Mouse (Mus musculus): ENCODE data around the gene Mtln. TPM values are rescaled to one million over a fixed set of nuclear protein-coding genes. Genes with fewer than 3 reads are reported as not detected.

Gene Mtln
- polyA plus RNA-seq, 1 experiment = 15.2 TPM

DNA sequence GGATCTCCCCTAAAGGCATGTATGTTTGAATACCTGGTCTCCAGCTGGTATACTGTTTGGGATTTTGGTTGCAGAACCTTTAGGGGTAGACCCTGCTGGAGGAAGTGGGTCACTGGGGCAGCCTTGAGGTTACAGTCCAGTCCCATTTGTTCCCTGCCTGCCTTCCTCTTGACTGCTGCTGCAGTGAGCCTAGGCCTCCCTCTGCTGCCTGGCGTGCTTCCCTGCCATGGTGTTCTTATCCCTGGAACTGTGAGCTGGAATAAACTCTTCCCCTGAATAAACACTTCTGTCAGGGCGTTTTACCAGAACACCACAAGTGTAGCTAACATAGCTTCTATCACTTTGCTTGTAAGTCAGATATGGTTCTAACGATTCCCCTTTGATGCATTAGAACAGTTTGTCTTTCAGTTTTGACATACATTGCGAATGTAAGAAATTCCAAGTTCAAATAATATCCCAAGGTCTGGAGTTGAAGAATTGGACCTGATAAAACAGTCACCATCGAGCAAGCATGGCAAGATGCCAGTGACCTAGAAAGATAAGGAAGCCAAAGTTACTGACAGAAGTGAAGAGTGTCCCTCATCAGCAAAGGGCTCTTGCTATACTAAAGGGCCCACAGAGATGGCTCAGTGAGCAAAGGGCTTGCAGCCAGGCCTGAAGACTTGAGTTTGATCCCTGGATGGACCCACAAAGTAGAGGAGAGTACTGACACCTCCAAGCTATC lies 33.0 kb downstream of the Mtln start:
- H3K4me3 ChIP-seq (ENCODE audit: insufficient read depth, low read length) = no peak overlapping the region
- no peaks in the 10 kb centered on the region for H3K4me1 ChIP-seq (ENCODE audit: control insufficient read depth, insufficient read depth, low read length)
- H3K27ac ChIP-seq (ENCODE audit: insufficient read depth, low read length) = no peak overlapping the region
- no peak for TF ChIP-seq POLR2A (IDR thresholded peaks at IDR 0.05; ENCODE audit: low read depth, low read length)
- TF ChIP-seq CTCF (IDR thresholded peaks at IDR 0.05; ENCODE audit: borderline replicate concordance, insufficient read depth, low read length) = no peak

DNA sequence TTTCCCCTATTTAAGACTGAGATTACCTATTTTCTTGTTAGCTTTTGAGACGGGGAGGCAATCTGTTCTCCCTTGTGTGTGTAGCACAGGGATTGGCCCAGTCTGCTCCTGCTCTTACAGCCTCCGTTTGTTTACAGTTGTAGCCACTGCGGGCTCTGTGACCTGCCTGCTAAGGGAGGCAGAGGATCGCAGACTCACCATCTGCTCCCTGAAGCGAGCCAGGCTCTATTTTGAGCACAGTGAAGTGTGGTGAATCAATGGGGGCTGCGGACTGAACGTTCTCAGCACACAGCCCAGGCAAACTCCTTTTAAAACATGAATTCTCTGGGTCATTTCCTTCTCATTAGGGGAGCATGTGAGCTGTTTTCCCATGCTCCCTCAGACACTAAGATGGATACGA lies 35.1 kb downstream of the Mtln start:
- Histone ChIP-seq H3K4me3 (ENCODE audit: insufficient read depth, low read length) (no peak overlapping the region), H3K4me1 (ENCODE audit: control insufficient read depth, insufficient read depth, low read length) (no peaks in the 10 kb centered on the region), H3K27ac (ENCODE audit: insufficient read depth, low read length) (no peak overlapping the region)
- TF ChIP-seq CTCF (IDR thresholded peaks at IDR 0.05; ENCODE audit: borderline replicate concordance, insufficient read depth, low read length) = no peak
- TF ChIP-seq POLR2A (IDR thresholded peaks at IDR 0.05; ENCODE audit: low read depth, low read length) = no peak

DNA sequence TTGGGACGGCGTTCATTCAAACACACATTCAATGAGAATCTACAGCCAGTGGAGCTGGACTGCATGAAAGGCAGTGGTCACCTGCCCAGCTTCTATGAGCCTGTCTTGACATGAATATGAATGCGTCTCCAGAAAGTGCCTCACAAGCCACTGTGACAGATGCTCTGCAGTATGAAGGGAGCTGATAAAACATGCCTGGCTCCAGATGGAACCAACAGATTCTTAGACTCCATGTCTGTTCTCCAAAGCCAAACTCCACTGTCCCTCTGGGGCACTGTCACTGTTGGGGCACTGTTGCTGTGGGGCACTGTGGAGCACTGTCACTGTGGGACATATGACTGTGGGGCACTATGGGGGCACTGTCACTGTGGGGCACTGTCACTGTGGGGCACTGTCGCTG lies 38.2 kb downstream of the Mtln start:
- H3K27ac ChIP-seq (ENCODE audit: insufficient read depth, low read length) = no peak overlapping the region
- H3K4me1 ChIP-seq (ENCODE audit: control insufficient read depth, insufficient read depth, low read length) = no peaks in the 10 kb centered on the region
- TF ChIP-seq CTCF (IDR thresholded peaks at IDR 0.05; ENCODE audit: borderline replicate concordance, insufficient read depth, low read length) (no peak), POLR2A (IDR thresholded peaks at IDR 0.05; ENCODE audit: low read depth, low read length) (no peak)
- H3K4me3 ChIP-seq (ENCODE audit: insufficient read depth, low read length) = no peak overlapping the region

DNA sequence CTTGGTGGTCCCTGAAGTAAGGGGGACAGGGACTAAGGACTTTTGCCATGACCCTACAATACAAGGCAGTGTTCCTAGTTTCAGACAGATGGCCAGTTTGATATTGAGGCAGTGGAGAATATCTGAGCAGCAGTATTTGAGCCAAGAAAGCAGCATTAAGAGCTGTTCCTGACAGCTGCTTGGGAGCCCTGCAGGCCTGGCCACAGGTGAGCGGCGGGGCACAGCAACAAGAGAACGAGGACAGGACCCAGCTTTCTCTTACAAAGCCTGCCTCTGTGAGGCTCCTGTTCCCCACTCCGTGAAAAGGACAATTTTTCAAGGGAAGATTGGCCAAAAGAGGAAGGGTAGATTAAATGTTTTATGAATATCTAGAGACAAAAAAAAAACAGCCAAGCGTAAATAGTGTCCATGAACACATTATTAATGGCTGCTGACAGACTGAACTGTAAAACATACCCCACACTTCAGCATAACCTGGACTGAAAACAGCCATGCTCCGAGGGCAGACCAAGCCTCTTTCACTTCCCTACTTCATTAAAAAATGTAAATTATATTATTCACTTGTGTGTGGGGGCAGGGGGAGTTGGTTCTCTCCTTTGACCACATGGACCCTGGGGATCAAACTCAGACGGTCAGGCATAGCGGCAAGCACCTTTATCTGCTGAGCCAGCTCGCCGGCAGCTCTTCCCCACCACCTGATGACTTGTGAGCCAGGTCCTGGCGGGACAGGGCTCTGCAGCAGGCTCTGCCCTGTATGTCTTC lies 40.3 kb downstream of the Mtln start:
- no peaks in the 10 kb centered on the region for H3K4me1 ChIP-seq (ENCODE audit: control insufficient read depth, insufficient read depth, low read length)
- TF ChIP-seq POLR2A (IDR thresholded peaks at IDR 0.05; ENCODE audit: low read depth, low read length) = no peak
- TF ChIP-seq CTCF (IDR thresholded peaks at IDR 0.05; ENCODE audit: borderline replicate concordance, insufficient read depth, low read length) = no peak
- H3K4me3 ChIP-seq (ENCODE audit: insufficient read depth, low read length) = no peak overlapping the region
- H3K27ac ChIP-seq (ENCODE audit: insufficient read depth, low read length) = no peak overlapping the region

DNA sequence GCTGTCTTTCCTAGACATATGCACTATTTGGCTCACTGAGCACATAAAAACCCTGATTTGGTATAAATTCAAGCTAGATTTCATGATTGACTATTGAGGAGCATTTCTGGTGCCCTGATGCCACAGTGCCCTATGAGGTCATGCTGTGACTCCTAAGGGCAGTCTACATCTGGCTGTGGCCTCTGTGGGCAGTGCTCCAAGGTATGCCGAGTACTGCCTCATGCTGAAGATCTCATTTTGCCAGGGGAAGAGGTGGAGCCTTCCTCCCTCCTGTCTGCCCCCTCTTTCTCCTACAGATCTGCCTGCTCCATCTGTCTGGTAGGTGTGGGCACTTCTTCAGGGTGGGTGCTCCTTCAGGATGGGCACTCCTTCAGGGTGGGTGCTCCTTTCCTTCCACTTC lies 42.9 kb downstream of the Mtln start:
- TF ChIP-seq POLR2A (IDR thresholded peaks at IDR 0.05; ENCODE audit: low read depth, low read length) (no peak), CTCF (IDR thresholded peaks at IDR 0.05; ENCODE audit: borderline replicate concordance, insufficient read depth, low read length) (no peak)
- Histone ChIP-seq H3K27ac (ENCODE audit: insufficient read depth, low read length) (no peak overlapping the region), H3K4me1 (ENCODE audit: control insufficient read depth, insufficient read depth, low read length) (no peaks in the 10 kb centered on the region), H3K4me3 (ENCODE audit: insufficient read depth, low read length) (no peak overlapping the region)

DNA sequence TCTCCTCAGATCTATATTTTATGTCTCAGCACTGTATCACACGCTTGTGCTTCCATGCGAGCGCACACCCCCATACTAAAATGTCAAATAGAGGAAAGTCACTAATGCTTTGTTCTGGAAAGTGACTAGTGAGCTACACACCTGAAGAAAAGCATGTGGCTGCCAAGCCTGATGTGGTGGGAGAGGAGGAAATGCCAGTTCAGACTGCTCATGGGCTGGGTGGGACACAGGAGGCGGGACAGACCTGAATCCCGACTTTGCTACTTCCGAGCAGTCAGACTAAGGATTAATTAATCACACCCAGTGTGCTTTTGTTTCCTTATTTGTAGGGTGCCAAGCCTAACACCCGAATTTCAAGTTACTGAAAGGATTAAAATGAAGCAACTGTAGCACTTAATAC lies 44.0 kb downstream of the Mtln start:
- no peak for TF ChIP-seq POLR2A (IDR thresholded peaks at IDR 0.05; ENCODE audit: low read depth, low read length)
- TF ChIP-seq CTCF (IDR thresholded peaks at IDR 0.05; ENCODE audit: borderline replicate concordance, insufficient read depth, low read length) = no peak
- no peaks in the 10 kb centered on the region for H3K4me1 ChIP-seq (ENCODE audit: control insufficient read depth, insufficient read depth, low read length)
- H3K27ac ChIP-seq (ENCODE audit: insufficient read depth, low read length) = no peak overlapping the region
- no peak overlapping the region for H3K4me3 ChIP-seq (ENCODE audit: insufficient read depth, low read length)

DNA sequence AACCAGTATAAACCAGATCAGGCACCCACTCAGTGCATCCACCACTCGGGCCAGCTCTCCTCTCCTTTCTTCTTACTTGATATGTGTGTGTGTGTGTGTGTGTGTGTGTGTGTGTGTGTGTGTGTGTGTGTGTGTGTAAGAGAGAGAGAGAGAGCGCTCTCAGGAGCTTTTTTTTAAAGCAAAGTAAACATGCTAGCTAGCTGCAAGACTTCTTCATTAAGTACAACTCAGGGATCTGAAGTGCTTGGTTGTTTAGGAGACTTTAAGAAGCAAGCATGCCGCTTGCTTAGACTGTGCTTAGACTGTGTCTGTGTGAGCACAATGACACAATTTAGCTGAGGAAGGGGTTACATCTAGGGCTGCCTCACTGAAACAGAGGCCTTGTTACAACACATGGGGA lies 49.7 kb downstream of the Mtln start:
- no peaks in the 10 kb centered on the region for H3K4me1 ChIP-seq (ENCODE audit: control insufficient read depth, insufficient read depth, low read length)
- no peak overlapping the region for H3K4me3 ChIP-seq (ENCODE audit: insufficient read depth, low read length)
- no peak overlapping the region for H3K27ac ChIP-seq (ENCODE audit: insufficient read depth, low read length)
- TF ChIP-seq POLR2A (IDR thresholded peaks at IDR 0.05; ENCODE audit: low read depth, low read length) (no peak), CTCF (IDR thresholded peaks at IDR 0.05; ENCODE audit: borderline replicate concordance, insufficient read depth, low read length) (no peak)

Other genes with a start within 250 kb of the Mtln start
- 2.9 and 3.1 TPM in 2 replicates for gene Zfp661, start 205.4 kb downstream of the Mtln start, polyA plus RNA-seq (2011; ENCODE audit: insufficient read length, low read depth, missing spikeins)
- gene Mrps5, start 205.3 kb downstream of the Mtln start, polyA plus RNA-seq (2011; ENCODE audit: insufficient read length, low read depth, missing spikeins) = 57.6 and 70.3 TPM in 2 replicates
- gene Mal, start 135.8 kb downstream of the Mtln start, polyA plus RNA-seq (2011; ENCODE audit: insufficient read length, low read depth, missing spikeins) = not detected in 2 replicates
- not detected in 2 replicates for gene Mall, start 62.6 kb downstream of the Mtln start, polyA plus RNA-seq (2011; ENCODE audit: insufficient read length, low read depth, missing spikeins)
- gene Nphp1, start 3.6 kb downstream of the Mtln start, polyA plus RNA-seq (2011; ENCODE audit: insufficient read length, low read depth, missing spikeins) = 16.7 and 23.0 TPM in 2 replicates
- 33.6 and 62.4 TPM in 2 replicates for gene Bub1, start 39.4 kb upstream of the Mtln start, polyA plus RNA-seq (2011; ENCODE audit: insufficient read length, low read depth, missing spikeins)
- not detected in 2 replicates for gene Acoxl, start 46.4 kb upstream of the Mtln start, polyA plus RNA-seq (2011; ENCODE audit: insufficient read length, low read depth, missing spikeins)

Data from embryonic fibroblast, embryonic 13.5 days (primary cell).